Mouse (Mus musculus) hematopoietic stem cell, adult 5-6 weeks (primary cell): ENCODE results near the gene Klf7. TPM values are rescaled to one million over a fixed set of nuclear protein-coding genes. Genes with fewer than 3 reads are reported as not detected.
A peak's percentile ranks its signal among the peaks of the same experiment; 100 is the strongest.
"Not testable (repeated sequence)": the region's sequence is repeated elsewhere in the genome, so short reads cannot be mapped to it uniquely, and the experiment has no call there.

Experiments
- ATAC-seq, 2 experiments: fragments of 125-278 bp in 1 of 2; replicated peaks in 1 of 2; 2 replicates each; pipeline ENCODE4 v1.8.0; 2016 to 2017; ENCODE audit warnings: inconsistent platforms in 2 of 2, mild to moderate bottlenecking in 2 of 2, moderate number of reproducible peaks in 2 of 2, low read depth in 1 of 2, moderate TSS enrichment in 1 of 2; ENCODE audit not compliant: low FRiP score in 2 of 2, poor library complexity in 2 of 2, severe bottlenecking in 2 of 2, insufficient read depth in 1 of 2, low TSS enrichment in 1 of 2
- total RNA-seq: library from RNA; stranded (forward); fragments of 172-1452, 232-1000 nt; gene quantifications from 2 replicates; pipeline ENCODE4 v1.2.3, GENCODE M21; 2017

Gene Klf7
- total RNA-seq, 1 experiment from 2014 or later, result 3.0 TPM

- ATAC-seq, result no peak
These were observed 7.5 kb downstream of the Klf7 start for GRCm38 (mm10) chr1:64114579-64114978.

- not testable (repeated sequence) for ATAC-seq
These were observed 13.4 kb downstream of the Klf7 start for GRCm38 (mm10) chr1:64108653-64109052.

DNA sequence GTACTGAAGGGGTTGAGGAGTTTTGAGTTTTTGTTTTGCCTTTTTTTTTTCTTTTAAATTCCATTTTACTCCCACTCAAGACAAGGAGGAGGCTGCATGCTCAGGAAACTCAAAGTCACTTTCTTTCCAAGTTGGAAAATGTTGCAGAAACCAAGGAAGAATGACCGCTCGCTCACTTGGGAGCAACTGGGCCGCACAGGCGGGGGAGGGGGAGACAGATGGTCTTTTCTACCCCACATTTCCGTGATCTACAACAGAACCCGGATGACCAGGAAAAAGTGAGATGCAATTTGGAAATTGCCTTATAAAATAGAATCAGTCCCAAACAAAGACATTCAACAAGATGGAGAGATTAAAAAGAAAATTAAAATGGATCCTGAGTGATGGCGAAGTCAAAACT is 14.6 kb downstream of the Klf7 start:
- no peak for ATAC-seq

DNA sequence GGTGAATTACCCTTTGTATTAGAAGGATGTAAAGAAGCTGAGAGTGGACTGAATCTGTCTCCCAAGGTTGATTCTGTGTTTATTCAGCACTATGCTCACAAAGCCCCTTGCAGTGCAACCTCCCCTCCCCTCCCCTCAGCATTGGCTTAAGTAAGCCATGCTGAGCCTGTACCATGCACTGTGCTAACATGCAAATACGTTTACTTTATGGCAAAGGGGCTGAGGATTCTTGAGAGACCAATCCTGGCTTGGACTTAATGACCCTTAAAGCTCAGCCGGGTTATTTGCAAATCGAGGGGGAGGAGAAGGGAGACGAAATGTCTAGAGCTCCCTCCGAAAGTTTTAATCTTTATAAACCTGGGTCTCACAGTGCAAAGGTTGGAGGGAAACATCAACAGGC is 16.0 kb downstream of the Klf7 start:
- no peak for ATAC-seq

DNA sequence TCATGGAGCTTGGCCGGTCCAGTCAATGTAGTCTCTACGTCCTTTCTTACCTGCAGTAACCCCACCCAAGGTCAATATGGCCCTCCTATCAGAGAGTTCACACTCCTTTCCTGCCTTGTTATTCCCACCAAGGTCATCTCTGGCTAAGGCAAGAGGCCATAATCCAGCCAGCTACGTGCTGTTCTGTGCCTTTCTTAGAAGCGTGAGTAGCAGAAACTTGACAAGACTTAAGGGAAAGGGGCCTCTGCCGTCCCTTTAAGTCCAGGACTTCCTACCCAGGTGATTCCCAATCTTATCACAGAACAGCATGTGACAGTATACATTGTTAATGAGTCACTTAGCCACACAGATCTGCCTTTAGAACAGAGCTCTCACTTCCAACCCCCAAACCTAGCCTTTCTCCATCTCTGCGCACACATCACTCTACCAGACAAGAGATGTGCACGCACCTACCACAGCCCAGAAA is 16.9 kb downstream of the Klf7 start:
- ATAC-seq, result no peak

GRCm38 (mm10) chr1:64104665-64105064 is 17.4 kb downstream of the Klf7 start:
- peak in 1 of 2 experiments; percentile 26; a peak in 2 of 4 replicates for ATAC-seq

GRCm38 (mm10) chr1:64101331-64101730 is 20.8 kb downstream of the Klf7 start:
- ATAC-seq, result peak; percentile 15 to 37; a peak in 1 of 4 replicates

DNA sequence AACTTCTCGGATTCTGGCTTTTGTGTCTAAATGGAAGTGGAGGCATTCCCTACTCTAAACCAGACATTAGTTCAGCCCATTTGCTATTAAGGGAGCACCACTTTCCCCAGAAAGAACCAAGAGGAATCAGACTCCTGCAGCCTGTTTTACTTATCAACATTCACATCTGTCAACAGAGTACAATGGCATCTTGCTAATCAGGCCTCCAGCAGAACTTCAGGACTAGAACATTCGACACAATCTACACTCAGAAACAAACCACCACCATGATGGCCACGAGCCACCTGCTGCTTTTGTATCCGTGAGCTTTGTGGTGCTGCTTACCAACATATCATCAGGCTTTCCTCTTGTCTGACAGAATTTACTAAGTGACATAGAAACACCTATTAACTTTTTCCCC is 23.3 kb downstream of the Klf7 start:
- no peak for ATAC-seq

GRCm38 (mm10) chr1:64097640-64098287 is 24.3 kb downstream of the Klf7 start:
- ATAC-seq, result no peak

DNA sequence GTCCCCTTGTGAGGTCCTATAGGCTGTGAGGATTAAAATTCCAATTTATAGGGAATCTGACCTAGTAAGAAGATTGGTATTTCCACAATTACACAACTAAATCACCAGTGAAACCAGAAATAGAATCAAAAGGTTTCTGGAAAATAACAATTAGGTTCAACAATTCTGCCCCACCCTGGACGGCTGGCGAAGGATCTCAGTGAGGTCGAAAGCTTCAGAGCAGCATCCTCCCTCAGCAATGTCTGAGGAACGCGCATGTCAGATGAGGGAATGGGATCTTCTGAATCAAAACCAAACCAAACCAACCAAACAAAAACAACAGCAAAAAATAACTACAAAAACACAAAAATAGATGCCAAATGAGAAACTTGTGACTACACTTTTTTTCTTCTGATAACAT is 29.1 kb downstream of the Klf7 start:
- no peak for ATAC-seq

DNA sequence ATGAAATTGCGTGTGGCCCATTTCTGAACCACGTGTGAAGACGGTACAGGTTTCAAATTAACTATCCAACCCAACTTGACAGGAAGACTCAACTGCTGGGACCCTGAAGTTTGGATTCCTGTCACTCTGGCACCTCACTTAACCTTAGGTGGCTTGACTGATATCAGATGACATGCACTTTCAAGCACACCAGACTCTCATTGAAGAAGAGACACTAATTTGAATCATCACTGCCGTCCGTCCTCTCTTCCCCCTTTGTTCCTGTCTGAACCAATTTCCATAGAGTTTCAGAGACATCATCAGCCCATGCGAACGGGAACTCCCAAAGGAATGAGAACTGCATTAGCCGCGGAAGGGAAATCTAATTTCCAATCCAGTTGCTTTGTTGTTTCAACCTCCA is 30.5 kb downstream of the Klf7 start:
- ATAC-seq, result no peak

DNA sequence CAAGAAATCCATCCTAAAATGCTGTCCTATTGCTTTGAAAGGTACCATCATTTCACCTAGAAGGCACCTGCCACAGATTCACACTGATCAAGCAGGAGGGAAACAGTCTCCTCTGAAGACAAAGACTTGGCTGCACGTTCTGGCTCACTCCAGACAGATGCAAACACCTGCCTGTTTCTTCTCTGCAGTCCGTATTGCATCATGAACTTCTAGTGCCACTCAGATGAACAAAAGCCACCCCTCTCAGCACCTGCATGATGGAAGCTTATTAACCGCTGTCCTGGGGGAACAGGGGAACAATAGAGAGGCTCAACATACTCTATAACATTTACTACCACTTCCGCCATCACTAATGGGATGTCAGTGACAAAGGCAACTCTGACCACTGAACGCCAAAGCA is 31.5 kb downstream of the Klf7 start:
- ATAC-seq, result no peak

DNA sequence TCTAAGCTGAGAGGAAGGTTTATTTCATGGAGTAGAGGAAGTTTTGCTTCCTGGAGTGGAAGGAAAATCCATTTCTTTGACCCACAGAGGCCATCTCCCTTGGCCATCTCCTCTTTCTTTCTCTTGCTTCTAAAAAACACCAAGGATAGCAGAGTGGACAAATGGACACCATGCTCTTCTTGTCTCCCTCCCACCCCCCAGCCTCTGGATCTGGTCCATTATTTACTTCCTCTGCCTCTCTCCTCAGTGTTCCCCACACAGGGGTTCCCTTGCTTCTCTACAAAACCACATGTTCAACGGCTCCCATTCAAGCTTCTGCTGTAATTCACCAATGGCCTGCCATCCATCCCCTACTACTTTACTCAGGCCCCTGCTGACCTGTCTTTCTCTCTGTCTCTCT is 32.4 kb downstream of the Klf7 start:
- no peak for ATAC-seq

- no peak; a peak in 1 of 4 replicates for ATAC-seq
These were observed 33.3 kb downstream of the Klf7 start for GRCm38 (mm10) chr1:64088604-64089320.

GRCm38 (mm10) chr1:64087657-64088603 is 34.2 kb downstream of the Klf7 start:
- peak; percentile 38 to 63; a peak in 2 of 4 replicates for ATAC-seq

GRCm38 (mm10) chr1:64085875-64086274 is 36.2 kb downstream of the Klf7 start:
- no peak for ATAC-seq

DNA sequence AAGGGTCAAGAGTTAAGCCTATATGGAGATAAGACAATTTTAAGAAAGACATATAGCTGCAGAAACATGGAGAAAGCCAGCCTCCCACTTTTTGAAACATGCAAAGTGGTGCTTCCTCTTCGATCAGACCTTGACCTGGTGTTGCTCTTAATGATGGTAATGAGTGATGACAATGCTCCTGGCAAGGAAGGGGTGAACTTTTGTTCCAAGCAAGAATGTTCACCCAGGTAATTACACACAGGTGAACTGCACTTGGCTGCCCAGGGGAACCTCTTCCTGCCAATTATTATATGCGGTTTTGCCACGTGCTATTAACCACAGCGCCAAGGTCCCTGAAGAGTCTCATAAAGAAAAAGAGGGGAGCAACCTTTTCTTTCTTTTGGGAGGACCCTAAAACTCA is 36.7 kb downstream of the Klf7 start:
- no peak for ATAC-seq

- ATAC-seq, result peak; percentile 44 to 47; a peak in 2 of 4 replicates
These were observed 37.4 kb downstream of the Klf7 start for GRCm38 (mm10) chr1:64084706-64085105.
